Mouse (Mus musculus) spleen, adult 2 months (tissue): ENCODE measurements at regions not wholly inside any gene's neighbourhood (a gene's known extent, or its start where the extent isn't known, plus 50 kb on each side); places are given as distances from the start of the nearest gene placed in this dataset.

ENCODE experiments used
- CTCF ChIP-seq: fragments of 200-500 bp; IDR thresholded peaks from 2 replicates; pipeline ENCODE4 v1.5.1; 2011; ENCODE audit warnings: mild to moderate bottlenecking, inconsistent platforms; ENCODE audit not compliant: insufficient read depth, insufficient read length, insufficient replicate concordance; ENCODE audit errors: extremely low read depth
- POLR2A ChIP-seq: fragments of 200-500 bp; IDR thresholded peaks from 2 replicates; pipeline ENCODE4 v1.6.1; 2011; ENCODE audit warnings: low read depth, low read length, inconsistent platforms

GRCm38 (mm10) chr3:148343256-148343632 is 647.1 kb downstream of the Adgrl2 start:
- TF ChIP-seq CTCF (no peak), POLR2A (no peak)
